Comparison of ENCODE assay signal across 8 mouse cellular contexts in genomic region chr11:76763741-76764122, GRCm38 (mm10). TPM values are rescaled to one million over a fixed set of nuclear protein-coding genes. Genes with fewer than 3 reads are reported as not detected.
A peak's percentile ranks its signal among the peaks of the same experiment; 100 is the strongest.
DNase-seq lines count a peak whose midpoint lies in the region; ATAC-seq and TF ChIP-seq lines count a peak whose summit lies in the region.

No protein-coding gene starts in this region.

- intact Hi-C loops in gastrocnemius, postnatal 14 days (cut with DNase I; ENCODE audit: low total_unique reads) = loop anchor here (5.0 kb wide), 1 partner anchor 86 kb away; the partner anchor contains the start of gene Trarg1
- intact Hi-C loops in left cerebral cortex, adult 2 months (cut with DNase I) = loop anchor here (1.0 to 5.0 kb wide), 2 partner anchors 86 to 106 kb away; no protein-coding TSS in a partner anchor

- 11% methylated on average over 4 of the region's 4 CpGs for WGBS in kidney, postnatal 0 days
- WGBS in limb, embryonic 10.5 days = 13% methylated on average over 4 of the region's 4 CpGs
- WGBS in neural tube, embryonic 12.5 days = 15% methylated on average over 4 of the region's 4 CpGs

- DNase-seq in kidney, postnatal 0 days (ENCODE audit: low spot score) = no peak
- no peak for DNase-seq in kidney, adult 18-20 months
- DNase-seq in limb, embryonic 10.5 days (ENCODE audit: low spot score) = no peak
- no peak for DNase-seq in gastrocnemius, postnatal 14 days
- DNase-seq in spleen, postnatal 14 days (ENCODE audit: low spot score in 2 of 2) = no peak
- no peak for DNase-seq in left cerebral cortex, adult 2 months (ENCODE audit: extremely low spot score in 1 of 2, low spot score in 2 of 2)

- no peak overlapping the region for H3K27ac ChIP-seq in kidney, postnatal 0 days
- H3K27ac ChIP-seq in limb, embryonic 10.5 days = no peak overlapping the region
- H3K27ac ChIP-seq in neural tube, embryonic 12.5 days = no peak overlapping the region
- H3K27ac ChIP-seq in left cerebral cortex, adult 2 months = no peak overlapping the region

- peak overlapping the region; percentile 95 for H3K4me3 ChIP-seq in kidney, postnatal 0 days (replicated peaks; ENCODE audit: low read depth, low read length)
- H3K4me3 ChIP-seq in limb, embryonic 10.5 days = peak overlapping the region; percentile 94
- peak overlapping the region; percentile 62; the same call in 1 of the 2 replicates for H3K4me3 ChIP-seq in neural tube, embryonic 12.5 days
- no peak overlapping the region for H3K4me3 ChIP-seq in left cerebral cortex, adult 2 months

- ATAC-seq in kidney, postnatal 0 days (replicated peaks; ENCODE audit: low FRiP score, low read depth) = no peak
- ATAC-seq in erythroid progenitor cell, adult 5-6 weeks (replicated peaks; ENCODE audit: low FRiP score, poor library complexity, severe bottlenecking) = peak; percentile 19; the same call in 1 of the 2 replicates
- peak; percentile 53 for ATAC-seq in neural tube, embryonic 12.5 days (ENCODE audit: low FRiP score, low read depth)

- no peaks in the 10 kb centered on the region for H3K27me3 ChIP-seq in kidney, postnatal 0 days (ENCODE audit: insufficient read depth, low read length)
- H3K27me3 ChIP-seq in limb, embryonic 10.5 days (ENCODE audit: low read depth, poor library complexity, severe bottlenecking) = no peaks in the 10 kb centered on the region
- 0 out of 2 replicates have a peak, but pooled peaks cover 4% of the 10 kb centered on the region for H3K27me3 ChIP-seq in neural tube, embryonic 12.5 days (replicated peaks)

- peak overlapping the region; percentile 87 for H3K4me2 ChIP-seq in kidney, postnatal 0 days (ENCODE audit: low read length)
- H3K4me2 ChIP-seq in neural tube, embryonic 12.5 days (replicated peaks) = peak overlapping the region; percentile 67

- 0 out of 2 replicates have a peak, but pooled peaks cover 3% of the 10 kb centered on the region for H3K4me1 ChIP-seq in kidney, postnatal 0 days (replicated peaks; ENCODE audit: insufficient read depth, low read length)
- H3K4me1 ChIP-seq in limb, embryonic 10.5 days = peaks cover 8% of the 10 kb centered on the region; the same call in 1 of the 2 replicates
- no peaks in the 10 kb centered on the region; the same call in 1 of the 2 replicates for H3K4me1 ChIP-seq in neural tube, embryonic 12.5 days

- no peaks in the 10 kb centered on the region for H3K9me3 ChIP-seq in kidney, postnatal 0 days (replicated peaks; ENCODE audit: low read length)
- H3K9me3 ChIP-seq in limb, embryonic 10.5 days (replicated peaks) = no peaks in the 10 kb centered on the region
- no peaks in the 10 kb centered on the region for H3K9me3 ChIP-seq in neural tube, embryonic 12.5 days

- H3K9ac ChIP-seq in kidney, postnatal 0 days (ENCODE audit: low read depth, low read length) = no peak overlapping the region
- H3K9ac ChIP-seq in neural tube, embryonic 12.5 days = no peak overlapping the region

- TF ChIP-seq CTCF in kidney, postnatal 0 days (IDR thresholded peaks at IDR 0.05; ENCODE audit: low read depth) = no peak
- no peak for TF ChIP-seq CTCF in left cerebral cortex, adult 2 months (IDR thresholded peaks at IDR 0.05)

- H3K36me3 ChIP-seq in kidney, postnatal 0 days (ENCODE audit: insufficient read depth, low read length) = peaks cover 8% of the 10 kb centered on the region; the same call in 1 of the 2 replicates
- peaks cover 25% of the 10 kb centered on the region for H3K36me3 ChIP-seq in limb, embryonic 10.5 days
- H3K36me3 ChIP-seq in neural tube, embryonic 12.5 days = peaks cover 18% of the 10 kb centered on the region

RNA-seq across cellular contexts. Expression of gene Gosr1, which starts 0.4 kb away (rescaled TPM):
- 23.9 and 25.4 TPM in 2 replicates for polyA plus RNA-seq in kidney, postnatal 0 days (2015; fragmentation: Nextera tagmentation; extraction: Ambion mirVana)
- 6.8 and 13.0 TPM in 2 replicates for total RNA-seq in erythroid progenitor cell, adult 5-6 weeks (2015; ENCODE audit: low replicate concordance)
- total RNA-seq in erythroid progenitor cell, adult 5-6 weeks (2017; ENCODE audit: low replicate concordance) = 7.7 and 66.6 TPM in 2 replicates
- 21.3 and 21.7 TPM in 2 replicates for polyA plus RNA-seq in limb, embryonic 10.5 days (2016; fragmentation: Nextera tagmentation; extraction: Ambion mirVana)
- polyA plus RNA-seq in neural tube, embryonic 12.5 days (2016; fragmentation: Nextera tagmentation; extraction: Ambion mirVana) = 26.8 and 27.4 TPM in 2 replicates
- 10 to 100 TPM; 20.1 to 21.8 TPM for total RNA-seq in gastrocnemius, postnatal 14 days (2021)
- 10 to 100 TPM; 43.1 to 49.3 TPM for total RNA-seq in left cerebral cortex, adult 2 months (2021)
